Mouse (Mus musculus) inflammation-experienced regulatory T-cells (primary cell): ENCODE data around the gene Tifa. TPM values are rescaled to one million over a fixed set of nuclear protein-coding genes. Genes with fewer than 3 reads are reported as not detected.

Experiments used
- polyA plus RNA-seq, 2 experiments: library from polyadenylated mRNA; unstranded; fragments of 100-300 nt; shearing (Covaris generic); gene quantifications; one replicate each; pipeline ENCODE4 v1.2.1; 2017

Gene Tifa
- under 1 TPM; 0.25 to 0.29 TPM for polyA plus RNA-seq

DNA sequence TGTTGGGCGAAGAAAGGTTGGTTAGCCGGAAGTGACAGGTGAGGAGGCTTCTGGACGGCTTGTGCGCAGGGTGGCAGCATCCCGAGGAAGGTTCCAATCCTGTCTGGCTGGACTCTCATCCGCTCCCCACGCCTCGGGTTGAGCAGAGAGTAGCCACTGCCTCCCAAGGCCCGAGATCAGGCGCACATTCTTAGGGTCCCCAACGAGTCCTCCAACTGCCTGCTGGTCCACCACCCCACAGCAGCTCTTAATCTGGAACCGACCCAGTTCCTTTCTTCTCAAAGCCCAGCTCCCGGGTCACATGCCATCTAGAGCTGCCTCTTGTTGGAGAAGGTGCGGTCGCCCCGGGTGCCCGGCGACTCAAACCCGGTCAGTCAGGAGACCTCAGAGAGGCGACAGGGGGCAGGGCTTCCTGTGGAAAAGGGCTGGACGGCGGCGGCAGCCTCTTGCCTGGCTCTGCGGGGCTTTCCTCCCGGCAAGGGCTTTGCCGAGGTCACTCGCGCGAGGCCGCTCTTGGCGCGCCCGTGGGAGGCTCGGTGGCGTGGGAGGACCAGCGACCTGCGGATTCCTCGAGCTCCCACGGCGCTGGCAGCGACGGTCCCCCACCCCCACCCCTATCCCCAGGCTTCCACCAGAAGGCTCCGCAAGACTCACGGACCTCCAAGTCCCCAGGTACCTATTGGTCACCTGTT lies at the start of gene Tifa:
Tifa (plus strand) TSS at position 306 of the 692 bp plus-strand sequence.

DNA sequence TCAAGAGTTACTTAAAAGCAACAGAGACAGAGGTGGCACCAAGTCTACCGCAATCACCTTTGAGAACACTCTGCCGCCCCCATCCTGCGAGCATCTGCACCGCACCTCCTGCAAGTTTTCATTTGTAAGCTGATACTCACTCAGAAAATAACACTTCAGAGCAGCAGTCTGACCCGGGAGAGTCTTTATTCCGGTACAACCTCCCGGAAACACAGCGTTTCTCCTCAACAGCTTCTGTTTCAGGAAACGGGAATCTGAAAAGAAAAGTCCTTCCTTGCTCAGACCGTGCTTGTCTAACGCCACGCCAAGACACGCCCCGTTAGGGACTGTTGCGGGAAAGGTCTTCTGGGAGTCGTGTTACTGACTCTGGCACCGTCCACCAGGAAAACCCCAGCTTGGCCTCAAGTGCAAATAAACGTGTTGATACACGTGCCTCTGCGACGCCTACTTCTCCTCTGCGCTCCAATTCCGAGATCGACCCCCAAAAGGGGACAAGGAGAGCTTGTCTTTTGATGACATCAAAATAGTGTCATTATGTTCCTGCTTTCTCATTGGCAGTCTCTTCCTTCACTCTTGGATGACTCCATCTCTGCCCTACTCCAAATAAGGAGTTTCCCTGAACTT lies 9.5 kb upstream of the Tifa start, which contains the start of gene Alpk1:
Alpk1 (minus strand) TSS at position 507 of the 624 bp plus-strand sequence.

DNA sequence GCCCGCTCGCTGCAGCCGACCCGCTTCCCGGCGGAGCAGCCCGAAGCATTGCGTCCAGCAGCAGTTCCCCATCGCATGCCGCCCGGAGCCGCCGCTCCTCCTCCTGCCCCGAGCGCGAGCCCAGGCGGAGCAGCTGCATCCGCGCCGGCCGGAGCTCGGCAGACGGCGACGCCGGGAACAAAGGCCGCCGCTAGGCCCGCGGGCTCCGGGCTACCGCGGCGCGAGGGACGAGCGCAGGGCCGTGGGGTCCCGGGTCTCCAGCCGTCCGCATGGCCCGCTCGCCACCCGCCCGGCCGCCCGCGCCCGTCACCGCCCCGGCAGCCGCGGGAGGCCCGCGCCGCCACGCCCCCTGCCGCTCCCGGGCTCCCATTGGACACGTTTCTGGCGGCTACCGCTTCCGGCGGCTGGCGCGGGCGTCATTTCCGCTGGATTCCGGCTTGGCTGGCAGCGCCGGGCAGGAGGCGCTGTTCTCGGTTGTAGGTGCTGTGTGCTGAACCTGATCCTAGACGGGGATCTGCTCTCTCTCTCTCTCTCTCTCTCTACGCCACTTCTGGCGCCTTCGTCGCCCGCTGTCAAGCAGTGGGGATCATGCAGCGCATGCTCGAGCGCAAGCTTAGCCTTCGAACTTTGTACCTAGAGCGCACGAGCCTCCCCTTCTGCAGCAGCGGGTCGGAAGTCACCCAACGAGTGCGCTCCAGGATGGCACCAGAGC lies 47.7 kb downstream of the Tifa start, which contains the start of gene Ap1ar:
Ap1ar (minus strand) TSS at position 370 of the 712 bp plus-strand sequence.

Other genes starting within 250 kb of the Tifa start
- gene Larp7, start 236.5 kb upstream of the Tifa start, polyA plus RNA-seq: 10 to 100 TPM; 47.0 to 47.2 TPM
- gene Zgrf1, start 236.3 kb upstream of the Tifa start, polyA plus RNA-seq: 1 to 10 TPM; 1.4 to 2.9 TPM
- gene Neurog2, start 156.7 kb upstream of the Tifa start, polyA plus RNA-seq: not detected
- 1 to 10 TPM; 1.2 to 1.5 TPM for gene Alpk1, start 9.3 kb upstream of the Tifa start, polyA plus RNA-seq
- gene Ap1ar, start 47.7 kb downstream of the Tifa start, polyA plus RNA-seq: 10 to 100 TPM; 53.2 to 72.0 TPM
- 10 to 100 TPM; 18.2 to 20.5 TPM for gene Fam241a, start 106.5 kb downstream of the Tifa start, polyA plus RNA-seq